Mouse (Mus musculus) heart, postnatal 36 days (tissue): ENCODE data around the gene Lrrc36. TPM values are rescaled to one million over a fixed set of nuclear protein-coding genes. Genes with fewer than 3 reads are reported as not detected.

Experiments
- DNase-seq, 2 experiments: peaks; one replicate each; pipeline ENCODE4 v3.0.0; 2021 to 2022
- intact Hi-C: fragments of 180-260 bp; cut with DNase I; formaldehyde crosslinking; loops from one replicate; pipeline ENCODE4 v1.15.1; 2025
- total RNA-seq, 2 experiments: library from RNA; stranded (reverse); gene quantifications; 2 replicates each; pipeline ENCODE4 v1.2.3; 2021

The Lrrc36 gene
- total RNA-seq, 2 experiments from 2014 or later: 0.41 to 0.56 TPM

GRCm38 (mm10) chr8:105461085-105461803 lies 47.9 kb downstream of the Lrrc36 start:
- no peak for DNase-seq
- intact Hi-C loops: no loop called here

DNA sequence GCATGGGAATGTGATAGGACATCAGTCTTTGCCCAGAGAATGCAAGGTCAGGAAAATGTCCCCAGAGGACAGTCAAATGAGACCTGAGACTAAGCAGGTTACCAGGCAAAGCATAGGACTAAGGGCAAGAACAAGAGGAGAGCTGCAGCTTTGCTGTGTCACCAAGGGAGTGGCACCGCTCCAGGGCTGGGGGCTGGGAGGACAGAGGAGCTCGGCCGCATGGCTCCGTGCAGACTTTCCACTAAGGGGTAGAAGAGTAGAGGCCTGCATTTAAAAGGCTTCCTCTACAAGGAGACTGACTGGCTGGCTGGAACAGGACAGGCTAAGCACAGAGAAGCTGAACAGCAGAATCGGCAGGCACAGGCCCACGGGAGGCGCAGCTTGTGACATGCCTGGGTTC lies 51.2 kb downstream of the Lrrc36 start:
- intact Hi-C loops: no loop called here
- no peak for DNase-seq

DNA sequence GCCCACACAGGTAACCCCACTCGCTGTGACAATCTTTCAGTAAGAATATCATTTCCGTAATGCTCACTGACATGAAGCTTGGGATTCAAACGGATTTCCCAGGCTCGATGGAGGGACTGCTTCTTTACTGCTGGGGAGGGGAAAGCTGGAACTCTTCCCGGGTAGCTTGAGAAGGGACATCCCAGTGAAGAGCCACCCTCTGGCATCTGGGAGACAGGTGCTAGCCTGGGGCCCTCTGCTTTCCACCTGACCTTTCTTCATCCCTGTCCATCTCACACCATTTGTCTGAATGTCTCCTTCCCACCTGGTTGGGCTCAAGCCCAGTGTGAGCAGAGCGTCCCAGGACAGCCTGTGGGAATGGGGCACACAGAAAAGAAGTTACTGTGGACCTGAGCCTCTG lies 52.9 kb downstream of the Lrrc36 start:
- intact Hi-C loops: no loop called here
- no peak for DNase-seq

DNA sequence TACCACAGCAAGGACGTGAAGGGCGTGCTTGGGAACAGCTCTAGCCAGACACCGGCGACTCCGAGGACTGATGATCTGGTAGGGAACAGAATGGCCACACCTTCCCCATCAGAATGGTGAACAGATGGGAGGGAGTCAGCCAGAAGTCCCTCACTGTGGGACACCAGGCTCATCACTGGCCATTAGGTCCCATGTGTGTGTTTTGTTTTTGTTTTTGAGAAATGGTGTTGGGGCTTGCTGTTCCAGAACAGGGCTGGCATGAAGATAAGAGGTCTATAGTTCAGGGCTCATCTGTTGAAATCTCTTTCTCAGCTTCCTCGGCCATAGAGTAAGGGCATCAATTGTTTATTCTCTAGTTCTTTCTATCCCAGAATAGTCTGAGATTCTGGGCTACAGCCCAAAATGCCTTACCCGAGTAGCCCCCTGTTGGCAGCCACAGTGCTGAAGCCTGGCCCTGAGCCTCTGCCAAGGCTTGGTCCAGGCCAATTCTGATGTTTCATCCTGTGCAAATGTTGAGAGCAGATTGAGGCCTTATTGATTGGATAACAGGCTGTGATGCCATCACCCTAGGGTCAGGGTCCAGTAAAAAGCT lies 53.4 kb downstream of the Lrrc36 start:
- intact Hi-C loops: no loop called here
- DNase-seq: no peak

GRCm38 (mm10) chr8:105467396-105467985 lies 54.1 kb downstream of the Lrrc36 start:
- DNase-seq: no peak
- intact Hi-C loops: no loop called here

DNA sequence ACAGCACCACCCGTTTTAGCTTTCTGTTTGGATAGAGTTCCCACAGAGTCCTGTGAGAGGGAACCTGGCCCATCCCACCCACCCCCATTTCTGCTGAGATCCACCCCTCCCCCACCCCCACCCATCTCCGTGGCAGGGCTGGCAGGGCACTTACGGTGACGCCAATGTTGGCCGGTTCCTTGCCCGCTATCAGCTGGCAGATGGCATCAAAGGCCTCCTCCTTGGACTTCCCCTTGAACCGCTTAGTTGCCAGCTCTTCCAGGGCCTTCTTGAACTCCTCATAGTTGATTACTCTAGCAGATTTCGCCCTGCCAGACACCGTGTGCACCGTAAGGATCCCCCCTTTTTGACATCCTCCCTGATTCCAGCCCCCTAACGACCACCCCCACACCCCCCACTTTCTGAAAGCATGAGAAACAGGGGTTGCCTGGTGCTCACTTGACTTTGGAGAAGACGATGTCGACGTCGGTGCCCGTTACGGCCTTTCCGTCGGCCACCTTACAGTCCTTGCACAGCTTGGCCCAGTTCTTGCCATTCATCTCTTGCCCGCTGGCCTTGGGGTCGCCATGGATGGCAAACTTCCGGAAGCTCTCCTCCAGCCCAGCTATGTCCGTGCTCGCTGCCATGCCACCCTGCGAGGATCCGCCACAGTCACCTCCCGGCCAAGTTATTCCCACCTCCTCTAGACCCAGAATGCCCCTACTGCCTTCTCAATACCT lies 54.8 kb downstream of the Lrrc36 start:
- intact Hi-C loops: no loop called here
- no peak for DNase-seq

DNA sequence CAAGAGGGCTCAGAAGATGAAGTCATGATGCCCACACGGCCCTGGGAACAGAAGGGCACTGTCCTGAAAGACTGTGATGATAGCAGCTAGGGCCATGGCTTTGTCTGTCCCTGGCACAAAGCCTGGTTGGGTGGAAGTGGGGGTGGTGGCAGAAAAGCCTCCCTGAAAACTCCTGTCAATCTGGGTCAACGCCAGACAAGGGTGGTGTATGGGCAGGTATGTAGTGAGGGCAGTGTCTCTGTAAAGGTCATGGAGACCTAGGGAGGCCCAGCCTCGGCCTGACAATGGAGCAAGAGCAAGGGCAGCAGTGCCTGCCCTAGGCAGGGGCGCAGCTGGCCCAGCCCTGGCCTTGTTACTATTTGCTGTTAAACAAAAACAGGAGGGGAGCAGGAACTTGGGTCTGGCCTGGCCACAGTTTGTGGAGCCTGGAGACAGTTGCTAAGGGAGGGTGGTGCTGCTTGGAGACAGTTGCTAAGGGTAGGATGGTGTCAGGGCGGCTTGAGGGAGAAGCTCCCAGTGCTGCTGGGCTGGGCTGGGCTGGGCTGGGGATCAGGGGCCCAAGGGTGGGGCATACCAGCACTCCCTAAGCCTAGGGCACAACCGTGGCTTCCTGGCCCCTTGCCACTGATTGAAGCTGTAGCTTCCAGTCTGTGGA lies 55.8 kb downstream of the Lrrc36 start:
- intact Hi-C loops: no loop called here
- peak in 1 of 2 experiments; percentile 62 for DNase-seq

DNA sequence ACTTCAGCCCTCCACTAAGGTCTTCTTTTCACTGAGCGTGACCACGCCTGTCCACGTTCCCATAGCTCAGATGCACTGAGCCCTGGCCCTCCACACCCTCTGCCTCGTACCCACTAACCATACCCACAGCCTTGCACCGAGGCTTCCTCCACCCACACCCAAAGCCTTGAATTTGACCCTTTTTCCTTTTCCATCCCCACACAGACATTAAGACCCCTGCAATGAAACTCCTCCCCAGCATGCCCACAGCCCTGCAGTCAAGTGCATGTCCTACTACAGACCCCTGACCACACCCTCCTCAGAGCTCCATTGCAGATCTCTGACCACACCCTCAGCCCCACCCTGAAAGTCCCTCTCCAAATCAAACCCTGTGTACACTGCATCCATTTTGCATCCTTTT lies 56.4 kb downstream of the Lrrc36 start:
- intact Hi-C loops: no loop called here
- DNase-seq: no peak

- intact Hi-C loops: no loop called here
- DNase-seq: no peak
These were observed 56.9 kb downstream of the Lrrc36 start for GRCm38 (mm10) chr8:105470262-105470661.

DNA sequence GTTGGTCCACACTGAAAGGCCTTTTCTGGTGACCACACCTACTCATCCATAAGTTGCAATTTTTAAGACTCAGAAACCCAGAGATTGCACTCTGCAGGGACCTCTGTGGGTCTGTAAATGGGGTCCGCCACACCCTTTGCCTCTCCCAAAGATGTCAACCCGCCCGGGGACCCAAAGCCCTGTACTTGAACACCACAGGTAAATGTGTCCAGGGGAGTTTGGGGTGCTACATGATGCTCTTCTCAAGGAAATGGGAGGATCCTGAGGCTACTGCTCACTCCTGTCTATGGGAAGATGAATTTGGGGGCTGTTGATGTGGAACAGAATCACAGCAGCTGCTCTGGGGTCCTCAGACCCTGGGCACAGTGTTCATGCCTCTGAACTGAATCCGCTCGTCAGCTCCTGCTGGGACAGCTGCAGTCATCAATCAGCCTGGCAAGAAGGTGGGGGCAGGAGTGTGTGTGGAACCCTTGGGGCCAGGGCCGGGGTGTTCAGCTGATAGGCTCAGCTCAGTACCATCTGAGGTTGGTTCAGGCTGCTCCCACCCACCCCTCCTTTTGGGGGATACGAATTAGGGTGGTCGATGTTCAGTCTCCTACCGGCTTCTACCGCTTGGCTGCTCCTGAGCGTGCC lies 57.4 kb downstream of the Lrrc36 start:
- DNase-seq: peak in 1 of 2 experiments; percentile 61
- intact Hi-C loops: no loop called here

GRCm38 (mm10) chr8:105471314-105472015 lies 58.1 kb downstream of the Lrrc36 start, which contains the start of gene Tppp3:
Gene Tppp3, minus strand, starts transcription at chr8:105471526.
- intact Hi-C loops: loop anchor here (2.0 kb wide), 1 partner anchor 59 kb away; the partner anchor contains the start of genes Kctd19 and Lrrc36
- peak; percentile 96 to 97 for DNase-seq

DNA sequence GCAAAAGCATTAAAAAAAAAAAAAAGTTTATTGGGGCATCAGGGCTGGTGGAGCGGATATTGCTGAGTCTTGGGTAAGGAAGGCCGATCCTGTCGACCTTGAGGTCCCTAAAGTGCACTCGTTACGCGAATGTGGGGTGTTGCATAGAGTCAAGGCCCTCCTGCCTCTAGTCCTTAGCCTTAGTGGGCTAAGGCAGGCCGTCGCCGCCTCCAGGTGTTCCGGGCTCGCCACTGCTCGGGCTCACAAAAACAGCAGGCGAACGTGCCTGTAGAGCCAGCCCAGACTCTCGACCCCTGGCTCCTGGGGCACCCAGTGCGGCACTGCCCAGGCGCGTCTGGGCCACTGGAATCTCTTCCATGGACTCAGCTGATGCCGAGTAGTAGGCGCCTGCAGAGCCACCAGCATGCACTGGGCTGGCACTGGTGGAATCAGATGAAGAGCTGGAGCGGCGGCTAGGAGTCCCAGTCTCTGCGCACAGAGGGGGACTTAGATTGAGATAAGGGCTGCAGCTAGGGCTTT lies 59.1 kb downstream of the Lrrc36 start:
- intact Hi-C loops: loop anchor here (2.0 kb wide), 1 partner anchor 60 kb away; the partner anchor contains the start of genes Kctd19 and Lrrc36

DNA sequence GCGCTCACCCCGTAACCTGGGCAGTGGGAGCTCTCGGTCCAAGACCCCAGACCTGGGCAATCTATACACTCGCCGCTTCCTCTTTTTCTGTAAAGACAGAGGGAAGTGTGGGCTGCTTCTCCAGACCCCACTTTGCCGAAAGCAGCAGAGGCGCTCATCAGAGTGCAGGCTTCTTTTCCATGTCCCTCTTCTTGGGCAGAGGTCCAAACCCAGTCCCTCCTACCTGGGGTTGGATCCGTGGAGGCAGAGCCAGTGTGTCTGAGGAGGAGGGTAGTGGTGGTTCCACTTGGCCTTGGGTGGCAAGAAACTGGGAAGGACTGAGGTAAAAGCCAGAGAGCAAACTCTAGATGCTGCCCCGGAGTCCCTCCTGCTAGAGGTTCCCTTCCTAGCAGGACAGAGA lies 59.6 kb downstream of the Lrrc36 start:
- intact Hi-C loops: loop anchor here (2.0 kb wide), 1 partner anchor 60 kb away; the partner anchor contains the start of genes Kctd19 and Lrrc36
- DNase-seq: no peak

More for the DNA sequence above, 59.1 kb downstream of the Lrrc36 start:
- no peak for DNase-seq

GRCm38 (mm10) chr8:105473816-105474606 lies 60.6 kb downstream of the Lrrc36 start:
- intact Hi-C loops: loop anchor here (2.0 kb wide), 2 partner anchors 61 to 115 kb away; partner anchors contain the start of genes Kctd19 and Lrrc36
- DNase-seq: peak; percentile 55 to 63

- intact Hi-C loops: loop anchor here (2.0 kb wide), 1 partner anchor 116 kb away; no protein-coding TSS in a partner anchor
- no peak for DNase-seq
These were observed 61.3 kb downstream of the Lrrc36 start for GRCm38 (mm10) chr8:105474680-105475079.

DNA sequence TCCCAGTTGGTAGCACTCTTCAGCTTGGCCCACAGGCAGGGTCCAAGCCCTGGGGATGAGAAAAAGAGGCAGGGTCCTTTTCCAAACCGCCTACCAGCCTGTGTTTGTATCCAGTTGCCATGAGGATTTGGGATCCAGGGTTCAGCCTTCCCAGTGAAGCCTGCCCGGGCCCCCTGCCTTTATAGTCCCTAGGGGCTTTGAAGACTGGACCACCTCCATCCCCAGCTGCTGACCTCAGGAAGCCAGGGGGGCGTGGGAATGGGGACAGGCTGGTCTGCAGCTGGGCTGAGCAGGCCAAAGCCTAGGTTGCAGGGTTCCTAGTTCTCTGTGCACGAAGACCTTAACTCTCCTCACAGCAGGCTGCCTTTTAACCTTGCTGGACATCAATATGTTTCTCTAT lies 61.9 kb downstream of the Lrrc36 start:
- DNase-seq: peak; percentile 66 to 67
- intact Hi-C loops: loop anchor here (2.0 kb wide), 1 partner anchor 116 kb away; no protein-coding TSS in a partner anchor

DNA sequence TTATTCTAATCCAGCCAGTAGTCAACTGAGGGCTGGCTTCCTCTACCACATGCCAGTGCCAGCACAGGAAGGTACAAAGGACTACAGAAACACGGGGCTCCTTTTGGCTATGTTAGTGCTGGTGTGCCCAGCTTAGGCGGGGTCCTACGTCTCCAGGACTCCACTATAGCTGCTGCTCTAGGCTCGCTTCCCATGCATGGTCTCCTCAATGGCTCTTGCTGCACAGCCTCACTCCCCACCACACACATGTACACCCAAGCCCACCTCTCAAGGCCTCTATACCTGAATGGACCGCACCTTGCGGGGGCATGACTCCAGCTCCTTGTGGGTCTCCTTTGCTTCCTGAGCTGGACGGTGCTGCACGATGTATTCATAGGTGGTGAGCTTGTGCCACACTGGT lies 62.4 kb downstream of the Lrrc36 start:
- intact Hi-C loops: loop anchor here (2.0 kb wide), 2 partner anchors 23 to 117 kb away; no protein-coding TSS in a partner anchor
- DNase-seq: no peak

DNA sequence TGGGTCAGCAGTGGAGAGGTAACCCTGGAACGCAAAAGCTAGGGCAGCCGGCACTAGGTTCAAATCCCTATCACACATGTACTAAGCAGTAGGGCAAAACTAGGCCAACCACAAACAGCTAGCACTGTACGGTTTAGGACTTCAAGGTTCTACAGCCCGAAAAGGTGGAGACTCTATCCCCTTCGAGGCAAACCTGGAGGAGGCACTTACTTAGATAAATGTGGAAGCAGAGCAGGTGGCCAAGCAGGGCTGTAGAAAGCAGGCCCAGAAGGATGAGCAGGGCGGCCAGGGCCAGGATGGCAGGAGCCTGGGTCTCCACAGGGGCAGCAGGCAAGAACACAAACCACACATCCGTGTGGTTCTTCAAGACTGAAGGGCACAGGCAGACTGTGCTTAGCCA lies 62.8 kb downstream of the Lrrc36 start:
- no peak for DNase-seq
- intact Hi-C loops: loop anchor here (2.0 kb wide), 1 partner anchor 23 kb away; no protein-coding TSS in a partner anchor
